Mouse (Mus musculus): ENCODE results near the gene Clptm1. TPM values are rescaled to one million over a fixed set of nuclear protein-coding genes. Genes with fewer than 3 reads are reported as not detected.
A peak's percentile ranks its signal among the peaks of the same experiment; 100 is the strongest.
"Not testable (repeated sequence)": the region's sequence is repeated elsewhere in the genome, so short reads cannot be mapped to it uniquely, and the experiment has no call there.

Clptm1 gene
- total RNA-seq, 2 experiments from 2014 or later, result 105 to 115 TPM

DNA sequence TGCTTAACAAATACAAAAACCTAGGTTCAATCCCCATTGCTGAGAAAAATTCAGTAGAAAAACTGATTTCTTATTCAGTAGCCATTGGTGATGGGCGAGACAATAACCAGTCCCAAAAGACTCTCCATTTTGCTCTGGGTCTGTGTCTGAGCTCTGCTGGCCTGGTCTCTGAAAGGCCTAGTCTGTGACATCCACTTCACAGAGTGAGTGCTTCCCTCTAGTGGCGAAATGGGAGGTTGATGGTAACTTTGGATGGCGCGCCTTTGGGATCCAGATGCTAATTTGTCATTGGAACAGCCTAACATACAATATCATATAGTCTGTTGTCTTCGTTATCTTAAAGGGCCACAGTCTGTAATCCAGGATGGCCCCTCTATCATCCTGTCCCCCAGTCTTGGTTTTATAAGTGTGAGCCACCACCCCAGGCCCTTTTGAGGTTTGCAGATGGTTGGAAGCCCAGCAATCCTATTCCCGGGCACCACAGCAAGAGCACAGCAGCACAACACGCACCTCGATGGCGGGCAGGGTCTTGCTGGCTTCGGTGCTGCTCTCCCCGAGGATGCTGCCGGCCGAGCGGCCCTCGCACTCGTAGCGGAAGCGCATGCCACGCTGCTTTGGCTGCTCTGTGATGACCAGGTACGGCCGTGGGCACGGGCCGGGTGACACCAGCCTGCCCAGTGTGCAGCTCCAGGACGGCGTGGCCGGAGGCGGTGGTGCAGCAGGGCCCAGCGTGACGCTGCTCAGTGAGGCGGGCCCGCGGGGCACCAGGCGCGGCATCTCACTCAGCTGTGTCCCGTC lies 45.6 kb downstream of the Clptm1 start:
- intact Hi-C loops (cut with DNase I), result no loop called here
- peak; percentile 71 for DNase-seq

DNA sequence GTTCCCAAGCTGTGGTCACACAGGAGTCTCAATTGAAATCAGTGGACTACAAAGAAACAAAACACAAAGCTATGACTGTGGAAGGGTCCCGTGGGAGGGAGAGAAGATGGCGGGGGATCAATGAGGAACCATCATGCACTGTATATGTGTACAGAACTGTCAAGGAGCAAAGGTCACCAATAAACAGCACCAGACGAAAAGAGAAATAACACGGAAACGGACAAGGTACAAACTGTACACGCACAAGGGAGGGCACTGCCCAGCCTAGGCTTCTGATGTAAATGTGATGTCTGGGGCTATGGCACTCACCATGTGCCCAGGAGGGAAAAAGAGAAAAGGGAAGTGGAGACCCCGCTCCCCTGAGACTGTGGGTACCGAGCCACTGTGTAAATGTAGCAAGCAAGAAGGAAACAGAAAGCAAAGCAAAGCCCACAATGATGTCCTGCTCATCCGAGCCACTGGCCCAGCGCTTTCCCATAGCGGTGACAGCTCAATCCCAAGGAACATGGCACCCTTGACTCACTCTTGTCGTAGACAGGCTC lies 49.7 kb downstream of the Clptm1 start:
- intact Hi-C loops (cut with DNase I), result no loop called here
- DNase-seq, result no peak

DNA sequence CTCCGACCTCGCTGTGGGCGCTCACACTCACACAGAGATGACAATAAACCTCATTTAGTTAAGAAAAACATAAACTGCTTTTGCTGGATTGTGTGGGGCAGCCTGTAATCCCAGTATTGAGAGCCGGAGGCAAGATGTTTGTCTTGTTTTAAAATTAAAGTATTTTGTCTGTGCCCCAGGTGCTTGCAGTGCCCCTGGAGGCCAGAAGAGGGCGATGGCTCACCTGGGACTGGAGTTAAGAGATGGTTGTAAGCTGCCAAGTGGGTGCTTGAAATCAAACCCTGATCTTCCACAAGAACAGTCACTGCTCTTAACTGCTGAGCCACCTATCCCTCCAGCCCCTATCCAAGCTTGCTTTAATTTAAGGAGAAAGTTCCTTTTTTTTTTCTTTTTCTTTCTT lies 53.9 kb downstream of the Clptm1 start:
- no peak for DNase-seq
- intact Hi-C loops (cut with DNase I), result no loop called here

DNA sequence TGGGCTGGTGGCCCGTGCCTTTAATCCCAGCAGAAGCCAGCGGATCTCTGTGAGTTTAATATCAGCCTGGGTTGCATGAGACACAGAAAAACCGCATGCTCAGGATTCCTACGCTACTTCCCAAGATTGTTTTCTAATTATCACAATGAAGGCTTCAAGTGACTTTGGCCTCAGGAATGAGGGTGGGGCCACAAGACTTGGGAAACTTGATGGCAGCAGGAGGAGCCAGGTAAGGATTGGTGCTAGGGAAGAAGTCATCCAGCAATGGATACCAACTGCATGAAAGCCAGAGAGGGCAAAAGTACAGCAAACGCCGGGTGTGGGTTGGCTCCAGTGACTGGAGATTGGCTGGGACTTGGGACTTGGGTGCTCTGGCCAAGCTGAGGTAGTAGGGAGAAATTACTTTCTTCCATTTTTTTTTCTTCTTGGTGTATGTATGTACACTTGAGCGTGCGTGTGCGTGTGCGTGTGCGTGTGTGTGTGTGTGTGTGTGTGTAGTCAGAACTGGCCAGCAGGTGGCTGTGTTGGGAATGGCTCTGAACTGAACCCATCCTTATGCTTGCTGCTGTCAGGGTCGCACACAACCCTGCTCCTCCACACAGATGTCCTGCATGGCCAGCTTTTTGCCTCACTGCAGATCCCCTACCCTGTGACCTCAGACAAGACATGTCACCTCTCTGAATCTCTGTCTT lies 55.0 kb downstream of the Clptm1 start:
- intact Hi-C loops (cut with DNase I), result no loop called here

DNA sequence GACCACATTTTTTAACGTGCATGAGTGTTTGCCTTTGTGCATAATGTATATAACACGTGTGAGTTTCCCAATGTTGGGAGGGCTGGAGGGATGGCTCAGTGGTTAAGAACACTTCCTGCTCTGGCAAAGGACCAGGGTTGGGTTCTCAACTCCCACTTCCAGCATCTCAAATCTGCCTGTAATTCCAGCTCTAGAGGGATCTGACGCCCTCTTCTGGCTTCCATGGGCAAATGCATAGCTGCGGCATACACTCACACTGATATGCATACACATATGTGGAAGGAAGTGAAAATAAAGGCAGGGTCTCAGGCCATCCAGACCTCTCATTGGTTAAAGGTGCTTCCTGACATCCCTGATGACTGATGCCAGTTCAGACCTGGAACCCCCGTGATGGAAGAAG lies 57.5 kb downstream of the Clptm1 start:
- intact Hi-C loops (cut with DNase I), result no loop called here
- no peak for DNase-seq

More for the DNA sequence above, 55.0 kb downstream of the Clptm1 start:
- no peak for DNase-seq

DNA sequence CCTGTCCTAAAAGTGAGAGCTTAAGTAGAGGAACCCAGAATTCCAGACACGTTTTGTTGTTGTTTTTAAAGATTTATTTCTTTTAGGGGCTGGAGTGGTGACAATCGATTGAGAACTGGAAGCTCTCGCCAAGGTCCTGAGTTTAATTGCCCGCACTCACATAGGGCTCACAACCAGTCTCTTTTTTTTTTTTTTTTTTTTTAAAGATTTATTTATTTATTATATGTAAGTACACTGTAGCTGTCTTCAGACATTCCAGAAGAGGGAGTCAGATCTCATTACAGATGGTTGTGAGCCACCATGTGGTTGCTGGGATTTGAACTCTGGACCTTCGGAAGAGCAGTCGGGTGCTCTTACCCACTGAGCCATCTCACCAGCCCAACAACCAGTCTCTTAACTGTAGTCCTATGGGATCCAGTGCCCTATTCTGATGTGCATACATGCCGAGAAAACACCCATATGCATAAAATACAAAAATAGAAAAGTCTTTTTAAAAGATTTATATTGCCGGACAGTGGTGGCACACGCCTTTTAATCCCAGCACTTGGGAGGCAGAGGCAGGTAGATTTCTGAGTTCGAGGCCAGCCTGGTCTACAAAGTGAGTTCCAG lies 60.1 kb downstream of the Clptm1 start:
- intact Hi-C loops (cut with DNase I); DNase-seq: not testable (repeated sequence)

DNA sequence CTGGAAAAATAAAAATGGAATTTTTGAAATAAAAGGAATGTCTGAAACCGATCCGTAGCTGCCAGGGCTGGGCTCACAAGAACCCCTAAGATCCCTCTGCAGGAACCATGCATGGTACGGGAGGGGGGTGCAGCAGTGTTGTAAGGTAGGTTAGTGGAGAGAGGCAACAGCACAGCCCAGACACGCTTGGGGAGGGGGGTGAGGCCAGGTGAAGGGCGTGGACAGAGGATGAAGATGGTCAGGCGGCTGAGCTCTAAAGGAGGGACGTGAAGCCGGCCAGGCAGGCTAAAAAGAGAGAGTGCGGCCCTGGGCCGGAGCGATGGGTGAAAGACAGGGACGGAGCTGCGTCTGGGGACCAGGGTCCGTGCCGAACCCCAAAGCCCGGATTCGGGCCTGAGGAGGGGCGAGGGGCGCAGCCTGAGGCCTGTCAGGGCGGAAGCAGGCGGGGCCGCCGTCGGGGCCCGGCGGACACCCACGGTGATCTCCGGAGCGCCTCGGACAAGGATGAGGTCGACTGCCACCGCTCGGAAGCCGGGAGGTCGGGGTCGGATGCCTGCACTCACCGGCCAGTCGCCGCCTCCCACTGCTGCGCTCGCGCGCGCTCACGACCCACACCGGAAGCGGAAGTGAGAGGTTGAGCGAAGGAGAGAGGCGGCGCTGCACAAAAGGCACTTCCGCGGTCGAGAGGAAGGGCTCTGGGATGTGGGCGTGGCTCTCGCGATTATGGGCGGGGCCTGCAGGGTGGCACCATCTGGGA lies 60.8 kb downstream of the Clptm1 start, which contains the start of gene Clasrp:
Gene Clasrp, minus strand, starts transcription at position 638 of the 757 bp plus-strand sequence.
- intact Hi-C loops (cut with DNase I), result no loop called here

DNA sequence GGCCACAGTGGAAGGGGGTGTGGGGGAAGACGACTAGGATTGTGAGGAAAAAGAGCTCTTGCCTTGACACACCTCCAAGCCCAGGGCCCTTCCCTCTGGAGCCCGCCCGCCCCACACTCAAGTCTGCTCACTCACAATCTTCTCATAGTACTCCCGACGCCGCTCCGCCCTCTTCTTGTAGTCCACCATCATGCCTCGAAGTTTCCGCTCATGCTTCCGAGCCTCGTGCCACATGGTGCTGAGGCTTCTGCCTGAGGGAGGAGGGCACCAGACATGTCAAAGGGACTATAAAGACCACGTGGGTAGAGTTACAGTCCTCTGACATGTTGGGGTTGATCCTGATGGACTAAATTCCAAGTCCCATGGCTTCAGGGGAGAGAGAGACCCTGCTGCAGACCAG lies 61.8 kb downstream of the Clptm1 start:
- intact Hi-C loops (cut with DNase I), result no loop called here
- DNase-seq, result no peak

More for the DNA sequence above, 60.8 kb downstream of the Clptm1 start, which contains the start of gene Clasrp:
- DNase-seq, result peak; percentile 97

DNA sequence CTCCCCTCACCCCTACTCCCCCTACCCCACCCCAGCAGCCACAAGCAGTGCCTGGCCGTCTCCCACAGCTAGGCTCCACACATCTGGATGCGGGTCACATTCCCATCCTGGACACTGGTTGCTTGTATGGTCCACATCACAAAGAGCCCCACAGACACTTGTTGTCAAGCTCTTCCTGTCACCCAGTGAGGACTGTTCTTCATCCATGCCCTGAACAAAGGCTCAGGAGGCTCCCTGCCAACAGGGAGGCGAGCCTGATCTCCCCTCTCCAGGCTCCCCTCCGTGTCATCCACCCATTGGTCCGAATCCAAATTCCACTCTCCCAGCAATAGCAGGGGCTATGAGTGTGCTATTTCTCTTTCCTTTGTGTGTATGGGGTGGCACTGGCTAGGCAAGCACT lies 64.3 kb downstream of the Clptm1 start:
- intact Hi-C loops (cut with DNase I), result no loop called here
- DNase-seq, result peak; percentile 44

DNA sequence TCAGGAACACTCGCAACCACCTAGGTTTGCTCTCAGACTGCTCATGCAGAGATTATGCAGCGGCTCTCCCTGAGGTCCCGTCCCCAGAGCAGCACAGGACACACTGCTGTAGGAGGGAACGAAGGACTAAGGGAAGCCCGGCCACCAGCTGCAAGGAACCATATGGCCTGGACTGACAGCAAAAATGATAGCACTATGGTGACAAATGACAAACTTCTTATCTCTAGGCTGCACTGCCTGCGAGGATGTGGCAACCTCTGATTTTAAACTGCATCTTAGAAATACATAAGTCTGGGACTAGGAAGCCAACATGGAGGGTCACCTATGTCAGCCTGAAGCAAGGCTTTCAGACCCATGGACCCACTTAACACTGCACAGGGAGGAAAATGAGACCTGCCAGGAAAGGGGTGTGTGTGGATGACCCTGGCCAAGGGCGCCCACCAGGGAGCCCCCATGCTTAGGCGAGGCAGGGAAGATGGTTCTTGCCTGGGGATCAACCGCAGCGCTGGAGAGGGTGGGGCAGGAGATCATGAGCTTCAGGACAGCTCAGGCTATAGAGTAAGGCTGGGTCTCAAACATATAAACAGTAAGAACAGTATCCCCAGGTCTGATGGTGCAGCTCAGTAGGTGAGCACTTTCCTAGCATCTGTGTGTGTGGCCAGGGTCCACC lies 71.6 kb downstream of the Clptm1 start:
- intact Hi-C loops (cut with DNase I), result no loop called here
- no peak for DNase-seq

DNA sequence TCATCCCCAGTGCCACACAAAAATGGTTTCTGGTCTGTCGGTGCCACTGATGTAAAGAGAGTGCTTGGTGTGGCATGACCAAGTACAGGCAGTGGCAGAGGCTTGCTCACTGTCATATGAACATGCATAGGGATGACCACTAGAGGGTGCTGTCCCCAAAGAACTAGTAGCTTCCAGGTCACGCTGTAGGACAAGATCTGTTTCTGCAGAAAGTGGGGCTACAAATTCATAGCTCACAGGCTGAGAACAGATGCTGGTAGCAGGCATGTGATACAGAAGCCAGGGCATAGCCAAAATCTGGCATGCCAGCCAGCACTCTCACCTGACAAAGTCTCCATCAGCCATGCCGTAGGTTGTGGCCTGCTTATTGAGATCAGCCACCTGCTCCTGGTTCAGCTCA lies 74.9 kb downstream of the Clptm1 start:
- DNase-seq, result peak; percentile 81
- intact Hi-C loops (cut with DNase I), result loop anchor here (10.0 kb wide), 1 partner anchor 45 kb away; no protein-coding TSS in a partner anchor

DNA sequence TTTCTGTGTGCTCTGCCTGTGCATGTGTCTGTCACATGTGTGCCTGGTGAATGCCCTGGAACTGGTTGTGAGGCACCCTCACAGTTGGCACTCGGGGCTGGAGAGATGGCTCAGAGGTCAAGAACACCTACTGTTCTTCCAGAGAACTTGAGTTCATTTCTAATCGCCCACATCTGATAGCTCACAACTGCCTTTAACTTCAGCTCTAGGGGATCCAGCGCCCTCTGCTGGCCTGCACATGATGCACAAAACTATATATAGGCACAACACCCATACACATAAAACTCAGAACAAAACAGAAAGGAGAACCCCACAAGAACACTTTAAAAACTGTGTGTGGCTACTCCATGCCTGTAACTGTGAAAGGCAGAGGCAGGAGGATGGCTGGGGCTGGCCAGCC lies 75.6 kb downstream of the Clptm1 start:
- intact Hi-C loops (cut with DNase I), result loop anchor here (10.0 kb wide), 1 partner anchor 46 kb away; no protein-coding TSS in a partner anchor
- DNase-seq, result peak; percentile 56

DNA sequence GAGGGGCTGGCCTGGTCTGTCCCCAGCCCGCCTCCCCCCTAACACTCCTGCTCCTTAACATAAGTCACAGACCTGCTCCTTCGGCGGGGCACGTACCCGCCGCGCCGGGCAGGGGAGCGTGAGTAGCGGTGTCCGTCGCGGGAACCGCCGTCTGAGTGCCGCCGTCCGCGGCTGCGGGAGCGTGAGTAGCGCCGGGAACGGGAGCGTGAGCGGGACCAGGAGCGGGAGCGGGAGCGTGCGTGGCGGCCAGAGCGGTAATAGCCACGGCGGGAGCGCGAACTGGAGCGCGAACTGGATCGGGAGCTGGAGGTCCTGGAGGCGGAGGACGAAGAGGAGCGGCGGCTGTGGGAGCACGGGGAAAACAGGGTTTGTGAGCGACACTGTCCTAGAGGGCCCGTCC lies 78.6 kb downstream of the Clptm1 start:
- intact Hi-C loops (cut with DNase I), result loop anchor here (10.0 kb wide), 1 partner anchor 49 kb away; no protein-coding TSS in a partner anchor
- no peak for DNase-seq

Other genes starting within 250 kb of the Clptm1 start
- gene Mark4, start 206.2 kb downstream of the Clptm1 start, total RNA-seq (2021), result 100 to 1,000 TPM; 118 to 119 TPM
- gene Exoc3l2, start 201.7 kb downstream of the Clptm1 start, total RNA-seq (2021), result under 1 TPM; 0.42 to 0.46 TPM
- 1 to 10 TPM; 8.5 to 8.8 TPM for gene Bloc1s3, start 156.7 kb downstream of the Clptm1 start, total RNA-seq (2021)
- gene Trappc6a, start 156.6 kb downstream of the Clptm1 start, total RNA-seq (2021), result 10 to 100 TPM; 17.9 to 19.0 TPM
- under 1 TPM; 0.90 to 0.91 TPM for gene Nkpd1, start 147.2 kb downstream of the Clptm1 start, total RNA-seq (2021)
- gene Ppp1r37, start 102.0 kb downstream of the Clptm1 start, total RNA-seq (2021), result 10 to 100 TPM; 81.1 to 85.1 TPM
- under 1 TPM; 0.22 to 0.24 TPM for gene Zfp296, start 87.7 kb downstream of the Clptm1 start, total RNA-seq (2021)
- 10 to 100 TPM; 56.0 to 58.2 TPM for gene Gemin7, start 87.4 kb downstream of the Clptm1 start, total RNA-seq (2021)
- gene Clasrp, start 60.5 kb downstream of the Clptm1 start, total RNA-seq (2021), result 100 to 1,000 TPM in 1 of 2 experiments, 10 to 100 TPM in 1; 98.0 to 106 TPM
- 1 to 10 TPM; 5.5 to 7.5 TPM for gene Relb, start 35.6 kb downstream of the Clptm1 start, total RNA-seq (2021)
- not detected for gene Apoc2, start 12.9 kb upstream of the Clptm1 start, total RNA-seq (2021)
- not detected for gene Gm44805, start 16.4 kb upstream of the Clptm1 start, total RNA-seq (2021)
- gene Apoc4, start 16.4 kb upstream of the Clptm1 start, total RNA-seq (2021), result not detected
- 1 to 10 TPM; 2.1 to 3.6 TPM for gene Apoc1, start 27.6 kb upstream of the Clptm1 start, total RNA-seq (2021)
- 100 to 1,000 TPM; 576 to 662 TPM for gene Apoe, start 34.2 kb upstream of the Clptm1 start, total RNA-seq (2021)
- gene Tomm40, start 50.4 kb upstream of the Clptm1 start, total RNA-seq (2021), result 100 to 1,000 TPM in 1 of 2 experiments, 10 to 100 TPM in 1; 95.8 to 104 TPM
- 10 to 100 TPM; 35.7 to 36.4 TPM for gene Nectin2, start 85.5 kb upstream of the Clptm1 start, total RNA-seq (2021)
- 1 to 10 TPM; 6.8 to 7.4 TPM for gene Bcam, start 106.0 kb upstream of the Clptm1 start, total RNA-seq (2021)
- under 1 TPM in 1 of 2 experiments, not detected in 1; 0.93 TPM for gene Cblc, start 131.8 kb upstream of the Clptm1 start, total RNA-seq (2021)
- 1 to 10 TPM in 1 of 2 experiments, under 1 TPM in 1; 0.76 to 1.3 TPM for gene Bcl3, start 157.7 kb upstream of the Clptm1 start, total RNA-seq (2021)
- gene Gm19345, start 187.0 kb upstream of the Clptm1 start, total RNA-seq (2021), result 10 to 100 TPM; 14.8 to 15.9 TPM
- gene Ceacam16, start 196.3 kb upstream of the Clptm1 start, total RNA-seq (2021), result not detected
- not detected for gene Ceacam19, start 222.9 kb upstream of the Clptm1 start, total RNA-seq (2021)